Mouse (Mus musculus) testis, adult 2 months (tissue): ENCODE data around the gene Gstm1. TPM values are rescaled to one million over a fixed set of nuclear protein-coding genes. Genes with fewer than 3 reads are reported as not detected.
"Not testable (repeated sequence)": the region's sequence is repeated elsewhere in the genome, so short reads cannot be mapped to it uniquely, and the experiment has no call there.

Experiments
- H3K27ac ChIP-seq: fragments of 200-500 bp; 2 replicates; pipeline ENCODE4 v1.5.1; 2012; ENCODE audit warnings: low read depth, low read length; ENCODE audit not compliant: control insufficient read depth, insufficient read depth
- H3K27me3 ChIP-seq: fragments of 200-500 bp; 2 replicates; pipeline ENCODE4 v1.6.1; 2012; ENCODE audit warnings: mild to moderate bottlenecking, low read length, moderate library complexity; ENCODE audit not compliant: control insufficient read depth, insufficient read depth
- H3K36me3 ChIP-seq: fragments of 200-500 bp; 2 replicates; pipeline ENCODE4 v1.6.1; 2012; ENCODE audit warnings: mild to moderate bottlenecking, low read length; ENCODE audit not compliant: control insufficient read depth, insufficient read depth
- H3K4me1 ChIP-seq: fragments of 200-500 bp; 2 replicates; pipeline ENCODE4 v1.6.1; 2012; ENCODE audit warnings: low read length; ENCODE audit not compliant: control insufficient read depth, insufficient read depth
- H3K4me3 ChIP-seq: fragments of 200-500 bp; 2 replicates; pipeline ENCODE4 v1.5.1; 2012; ENCODE audit warnings: low read depth, mild to moderate bottlenecking, low read length, moderate library complexity, mixed read lengths; ENCODE audit not compliant: control insufficient read depth
- CTCF ChIP-seq: fragments of 200-500 bp; IDR thresholded peaks from 2 replicates; pipeline ENCODE4 v1.5.1; 2012; ENCODE audit warnings: low read depth, mild to moderate bottlenecking, inconsistent platforms, low read length, moderate library complexity; ENCODE audit not compliant: control insufficient read depth, insufficient read depth, insufficient replicate concordance
- POLR2A ChIP-seq: fragments of 200-500 bp; IDR thresholded peaks from 2 replicates; pipeline ENCODE4 v1.6.1; 2012; ENCODE audit warnings: low read depth, mild to moderate bottlenecking, inconsistent platforms, low read length, moderate library complexity; ENCODE audit not compliant: control insufficient read depth
- polyA plus RNA-seq: library from polyadenylated mRNA; depleted of rRNA; stranded (reverse); fragments of >200 nt; gene quantifications from 2 replicates; pipeline ENCODE4 v1.2.3, GENCODE M21; 2012

The Gstm1 gene
- polyA plus RNA-seq, 1 experiment = 702 TPM

DNA sequence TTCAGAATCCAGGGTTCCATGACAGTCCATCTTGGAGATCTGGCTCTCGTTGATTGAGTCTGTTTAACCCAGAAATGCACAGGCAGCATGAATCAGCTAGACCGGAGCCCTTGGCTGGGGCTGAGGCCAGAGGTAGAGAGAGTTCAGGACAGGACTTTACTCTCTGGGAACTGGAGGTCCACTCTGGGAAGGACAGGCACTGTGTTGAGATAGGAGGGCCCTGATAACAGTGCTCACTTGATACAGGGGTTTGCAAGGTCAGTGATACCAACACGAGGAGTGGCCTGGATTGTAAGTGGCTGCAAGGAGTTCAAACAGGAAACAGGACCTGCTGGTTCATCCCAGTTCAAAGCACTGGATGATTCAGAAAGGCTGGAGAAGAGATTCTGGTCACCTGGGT lies 40.1 kb downstream of the Gstm1 start:
- Histone ChIP-seq H3K36me3 (no peaks in the 10 kb centered on the region), H3K4me1 (no peaks in the 10 kb centered on the region; the same call in 1 of the 2 replicates), H3K4me3 (no peak overlapping the region), H3K27ac (no peak overlapping the region), H3K27me3 (no peaks in the 10 kb centered on the region)
- TF ChIP-seq POLR2A (no peak), CTCF (no peak)

DNA sequence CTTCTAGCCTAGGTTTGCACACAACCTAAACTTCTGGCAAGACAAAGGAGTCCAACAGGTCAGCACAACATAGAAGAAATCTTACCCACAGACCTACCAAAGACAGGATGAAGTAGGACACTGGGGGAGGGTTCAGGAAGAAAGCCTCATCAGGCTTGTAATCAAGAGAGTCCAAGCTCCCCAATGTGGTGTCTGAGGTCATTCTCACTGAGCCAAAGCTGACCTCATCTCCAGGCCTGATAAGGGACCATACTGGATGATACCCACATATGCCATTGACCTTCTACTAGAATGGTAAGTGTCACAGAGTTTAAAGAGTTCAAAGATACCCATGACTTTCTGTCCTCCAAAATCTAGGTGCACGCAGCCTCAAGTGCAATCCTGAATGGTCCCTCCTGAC lies 43.5 kb downstream of the Gstm1 start:
- H3K36me3 ChIP-seq = no peaks in the 10 kb centered on the region
- no peaks in the 10 kb centered on the region for H3K27me3 ChIP-seq
- TF ChIP-seq CTCF (no peak), POLR2A (no peak)
- no peak overlapping the region for H3K4me3 ChIP-seq
- no peaks in the 10 kb centered on the region for H3K4me1 ChIP-seq
- H3K27ac ChIP-seq = no peak overlapping the region

DNA sequence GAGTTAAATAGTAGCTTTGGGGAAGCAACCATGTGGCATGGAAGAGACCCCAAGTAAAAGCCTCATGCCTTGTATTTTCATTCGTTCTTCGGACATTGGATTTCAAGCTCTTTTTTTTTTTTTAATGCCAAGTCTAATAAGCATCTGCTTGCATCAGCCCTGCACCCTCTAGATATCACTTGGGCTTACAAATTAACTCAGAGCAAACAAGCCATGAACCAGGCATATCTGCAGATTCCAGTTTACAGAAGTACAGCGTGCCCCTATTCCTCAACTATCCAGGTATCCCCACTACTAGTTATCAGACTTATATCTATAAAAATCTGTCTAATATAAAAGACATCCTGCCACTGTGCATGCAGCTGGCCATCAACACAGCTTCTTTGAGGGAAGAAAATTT lies 45.7 kb downstream of the Gstm1 start:
- Histone ChIP-seq H3K27ac (no peak overlapping the region), H3K4me1 (no peaks in the 10 kb centered on the region), H3K36me3 (no peaks in the 10 kb centered on the region), H3K4me3 (no peak overlapping the region), H3K27me3 (no peaks in the 10 kb centered on the region)
- TF ChIP-seq POLR2A (no peak), CTCF (no peak)

DNA sequence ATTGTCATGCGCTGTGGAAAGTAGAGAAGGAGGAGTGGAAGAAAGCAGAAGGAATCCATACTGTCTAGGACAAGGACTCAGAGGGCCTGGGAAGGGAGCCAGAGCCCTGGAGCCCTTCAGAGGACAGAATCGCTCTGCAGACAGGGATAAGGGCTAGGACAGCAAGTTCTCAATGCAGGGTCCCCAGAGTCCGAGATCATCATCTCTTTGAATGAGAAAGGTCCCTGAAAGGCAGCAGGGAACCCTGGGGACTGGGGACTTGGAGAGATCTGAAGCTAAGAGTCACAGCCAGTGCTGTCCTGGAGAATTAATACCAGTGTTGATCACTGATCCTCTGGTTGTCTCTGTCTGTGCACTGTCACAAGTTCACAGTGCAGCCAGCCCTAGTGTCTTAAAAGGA lies 46.7 kb downstream of the Gstm1 start:
- not testable (repeated sequence) for H3K4me3 ChIP-seq, H3K4me1 ChIP-seq, H3K36me3 ChIP-seq, H3K27me3 ChIP-seq, H3K27ac ChIP-seq

DNA sequence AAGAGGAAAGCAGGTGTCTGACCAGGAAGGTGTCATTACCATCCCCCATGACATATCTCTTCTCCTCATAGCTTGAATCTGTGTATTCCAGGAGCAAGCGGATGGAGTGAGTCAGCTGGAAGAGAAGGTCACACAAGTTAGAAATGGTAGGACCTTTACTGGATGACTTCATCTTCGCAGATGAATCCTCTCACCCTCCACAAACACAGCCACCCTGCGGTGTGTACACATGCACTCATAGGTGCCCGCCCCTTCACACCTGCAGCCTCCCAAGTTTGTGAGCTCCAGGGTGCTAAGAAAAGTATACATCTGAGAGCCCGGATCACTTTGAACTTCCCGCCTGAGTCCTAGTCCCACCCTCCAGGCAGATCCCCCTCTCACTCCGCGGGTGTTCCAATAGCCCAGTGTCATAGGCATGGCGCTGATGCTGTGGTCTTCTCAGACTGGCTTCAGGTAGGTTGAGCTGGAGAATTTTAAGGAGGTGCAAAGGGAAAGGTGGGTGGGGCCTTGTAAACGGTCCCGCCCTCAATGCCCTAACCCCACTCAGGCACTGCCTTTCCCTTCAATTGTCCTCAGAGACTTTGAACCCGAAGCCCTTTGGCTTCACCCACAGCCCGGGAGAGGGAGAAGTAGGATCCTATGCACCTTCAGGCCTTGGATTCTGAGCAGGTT lies 48.9 kb downstream of the Gstm1 start, which contains the start of gene Gstm3:
Gene Gstm3 (minus strand): TSS at position 560 of the 672 bp plus-strand sequence.
- Histone ChIP-seq H3K4me3 (no peak within 1 kb of the TSS), H3K27me3 (no peaks in the 10 kb centered on the region), H3K27ac (no peak within 1 kb of the TSS), H3K4me1 (no peaks in the 10 kb centered on the region; the same call in 1 of the 2 replicates), H3K36me3 (no peaks in the 10 kb centered on the region)
- no peak for TF ChIP-seq POLR2A
- TF ChIP-seq CTCF = no peak

DNA sequence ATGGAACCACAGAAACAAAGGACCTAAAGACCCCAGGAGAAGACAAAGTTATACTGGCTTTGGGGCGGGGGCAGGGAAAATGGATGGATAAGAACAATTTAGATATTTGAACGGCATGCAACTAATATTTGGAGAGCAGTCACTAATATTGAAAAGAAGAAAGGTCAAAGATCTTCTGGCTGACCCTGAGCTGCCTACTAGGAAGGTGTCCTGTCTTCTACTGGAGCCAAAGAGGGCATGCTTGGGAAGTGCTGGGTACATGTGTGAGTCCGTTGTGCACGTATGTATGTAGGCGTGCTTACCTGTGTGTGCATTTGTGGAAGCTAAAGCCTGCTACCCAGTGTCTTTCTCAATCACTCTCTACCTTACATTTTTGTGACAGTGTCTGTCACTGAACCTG lies 51.1 kb downstream of the Gstm1 start:
- Histone ChIP-seq H3K36me3 (no peaks in the 10 kb centered on the region), H3K27ac (no peak overlapping the region), H3K4me1 (no peaks in the 10 kb centered on the region; the same call in 1 of the 2 replicates), H3K27me3 (no peaks in the 10 kb centered on the region), H3K4me3 (no peak overlapping the region)
- TF ChIP-seq CTCF (no peak), POLR2A (no peak)

DNA sequence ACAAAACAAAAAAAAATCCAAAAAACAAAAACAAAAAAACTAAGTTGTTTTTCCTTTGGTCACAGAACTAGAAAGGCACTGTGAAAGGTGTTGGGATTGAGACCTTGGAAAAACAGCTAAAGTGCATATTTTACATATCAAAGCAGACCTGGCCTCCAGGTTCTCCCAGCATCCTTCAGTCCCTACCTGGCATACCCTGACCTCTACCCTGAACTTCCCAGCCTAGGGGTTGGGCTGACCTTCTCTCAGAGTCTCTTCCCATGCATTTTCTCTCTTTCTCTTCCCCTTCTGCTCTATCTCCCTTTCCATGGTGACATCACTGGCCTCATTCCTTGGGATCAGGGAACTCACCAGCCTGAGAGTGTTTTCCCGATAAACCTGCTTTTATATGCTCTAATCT lies 52.2 kb downstream of the Gstm1 start:
- Histone ChIP-seq H3K27ac (no peak overlapping the region), H3K36me3 (no peaks in the 10 kb centered on the region), H3K4me3 (no peak overlapping the region), H3K4me1 (no peaks in the 10 kb centered on the region; the same call in 1 of the 2 replicates), H3K27me3 (no peaks in the 10 kb centered on the region)
- TF ChIP-seq CTCF (no peak), POLR2A (no peak)
